Mouse (Mus musculus) testis, adult 2 months (tissue): ENCODE measurements around the gene Lin28a.

Source experiments
- CTCF ChIP-seq: fragments of 200-500 bp; IDR thresholded peaks from 2 replicates; pipeline ENCODE4 v1.5.1; 2012; ENCODE audit warnings: low read depth, mild to moderate bottlenecking, inconsistent platforms, low read length, moderate library complexity; ENCODE audit not compliant: control insufficient read depth, insufficient read depth, insufficient replicate concordance
- POLR2A ChIP-seq: fragments of 200-500 bp; IDR thresholded peaks from 2 replicates; pipeline ENCODE4 v1.6.1; 2012; ENCODE audit warnings: low read depth, mild to moderate bottlenecking, inconsistent platforms, low read length, moderate library complexity; ENCODE audit not compliant: control insufficient read depth

- TF ChIP-seq CTCF (no peak), POLR2A (no peak)
These were observed 6.9 kb downstream of the Lin28a start for GRCm38 (mm10) chr4:134011450-134012414.
